Mouse (Mus musculus): ENCODE data around the gene Map4k2. TPM values are rescaled to one million over a fixed set of nuclear protein-coding genes. Genes with fewer than 3 reads are reported as not detected.

The Map4k2 gene
- polyA plus RNA-seq, 1 experiment from 2014 or later, result 4.3 TPM

DNA sequence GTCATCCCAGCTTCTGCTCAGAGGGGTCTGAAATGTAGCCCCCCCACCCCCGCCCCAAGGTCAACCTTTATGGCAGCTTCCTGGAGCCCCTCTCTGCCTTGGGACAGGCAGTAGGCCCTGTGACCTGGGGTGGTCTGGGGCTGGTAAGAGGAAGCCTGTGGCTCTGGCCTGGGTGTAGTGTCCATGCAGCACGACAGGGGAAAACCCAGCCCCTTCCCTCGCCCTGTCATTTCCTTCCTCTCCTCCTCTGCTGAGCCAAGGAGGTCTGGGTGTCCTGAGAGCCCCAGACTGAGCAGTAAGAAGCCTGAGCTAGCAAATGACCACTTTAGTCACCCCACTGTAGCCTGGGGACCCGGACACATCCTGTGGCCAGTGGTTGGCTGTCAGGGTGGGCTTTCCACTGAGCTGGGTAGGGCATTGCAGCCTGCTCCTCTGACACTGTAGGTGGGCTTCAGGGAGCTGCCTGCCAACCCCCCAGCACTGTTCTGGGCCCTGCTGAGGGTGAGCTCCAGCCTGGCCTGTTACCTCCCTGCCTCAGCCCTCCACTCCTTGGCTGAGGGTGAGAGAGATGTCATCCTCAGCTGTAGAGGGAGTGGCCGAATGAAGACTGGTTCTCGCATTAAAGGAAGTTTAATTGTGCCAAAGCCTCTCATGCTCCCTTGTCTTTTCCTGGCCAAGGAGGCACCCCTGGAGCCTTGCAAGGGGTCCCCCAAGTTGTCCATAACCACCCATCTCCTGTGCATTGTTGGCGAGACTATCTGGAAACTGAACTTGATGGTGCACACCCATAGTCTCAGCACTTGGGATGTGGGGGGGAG is 41.3 kb upstream of the Map4k2 start:
- H3K4me1 ChIP-seq (replicated peaks; ENCODE audit: control insufficient read depth, insufficient read depth, low read length), result no peaks in the 10 kb centered on the region; the same call in 1 of the 2 replicates
- H3K9ac ChIP-seq (ENCODE audit: low read depth, low read length), result no peak overlapping the region
- no peaks in the 10 kb centered on the region for H3K9me3 ChIP-seq (ENCODE audit: control insufficient read depth)
- no peaks in the 10 kb centered on the region for H3K27me3 ChIP-seq (replicated peaks; ENCODE audit: control insufficient read depth, insufficient read depth, low read length)
- peak overlapping the region; percentile 52 for H3K27ac ChIP-seq (ENCODE audit: low read depth, low read length)
- H3K4me2 ChIP-seq (replicated peaks; ENCODE audit: low read depth), result no peak overlapping the region
- H3K4me3 ChIP-seq (ENCODE audit: low read depth, low read length), result no peak overlapping the region
- ATAC-seq, result no peak
- H3K36me3 ChIP-seq (ENCODE audit: control insufficient read depth, insufficient read depth), result peaks cover 54% of the 10 kb centered on the region
- no peak for TF ChIP-seq CTCF (IDR thresholded peaks at IDR 0.05; ENCODE audit: low read depth)
- 78% methylated on average over 7 of the region's 7 CpGs for WGBS

DNA sequence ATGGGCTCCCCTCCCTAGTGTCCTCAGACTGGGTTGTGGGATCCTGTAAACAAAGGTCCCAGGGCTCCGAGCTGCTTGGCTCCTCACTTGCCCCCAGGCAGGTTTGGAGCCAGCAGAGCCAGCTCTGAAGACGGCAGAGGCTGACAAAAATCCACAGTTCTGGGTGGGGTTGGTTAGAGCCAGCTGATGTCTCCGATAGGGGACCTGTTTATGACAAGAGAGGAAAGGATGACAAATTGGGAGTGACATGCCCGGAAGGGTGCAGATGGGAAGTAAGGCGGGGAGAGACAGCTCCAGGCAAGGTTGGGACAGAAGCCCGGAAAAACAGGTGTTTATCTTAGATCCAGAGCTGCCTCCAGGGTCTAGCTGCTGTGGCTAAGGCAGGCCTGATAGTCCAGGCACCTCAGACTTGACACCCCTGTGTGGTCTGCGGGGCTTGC is 40.5 kb upstream of the Map4k2 start:
- Histone ChIP-seq H3K27me3 (replicated peaks; ENCODE audit: control insufficient read depth, insufficient read depth, low read length) (no peaks in the 10 kb centered on the region), H3K36me3 (ENCODE audit: control insufficient read depth, insufficient read depth) (peaks cover 47% of the 10 kb centered on the region), H3K4me2 (replicated peaks; ENCODE audit: low read depth) (no peak overlapping the region), H3K4me1 (replicated peaks; ENCODE audit: control insufficient read depth, insufficient read depth, low read length) (no peaks in the 10 kb centered on the region), H3K4me3 (ENCODE audit: low read depth, low read length) (no peak overlapping the region), H3K9me3 (ENCODE audit: control insufficient read depth) (no peaks in the 10 kb centered on the region), H3K9ac (ENCODE audit: low read depth, low read length) (no peak overlapping the region), H3K27ac (ENCODE audit: low read depth, low read length) (no peak overlapping the region)
- 62% methylated on average over 7 of the region's 7 CpGs for WGBS
- no peak for TF ChIP-seq CTCF (IDR thresholded peaks at IDR 0.05; ENCODE audit: low read depth)
- no peak for ATAC-seq

DNA sequence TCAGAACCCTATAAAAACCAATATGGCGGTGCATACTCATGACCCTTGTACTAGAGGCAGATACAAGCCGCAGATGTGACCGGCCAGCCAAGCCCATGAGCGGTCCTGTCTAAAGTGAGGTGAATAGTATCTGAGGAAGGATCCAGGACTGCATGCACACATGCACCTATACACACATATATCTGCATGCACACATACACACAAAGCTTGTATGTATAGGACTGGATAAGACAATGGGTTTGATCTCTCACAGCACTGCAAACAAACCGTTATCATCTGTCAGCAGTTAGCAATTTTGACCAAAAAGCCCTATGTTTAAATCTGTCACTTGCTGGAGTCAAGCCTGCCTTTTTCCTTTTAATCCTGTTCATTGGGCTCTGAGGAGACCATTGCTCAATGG is 38.8 kb upstream of the Map4k2 start:
- Histone ChIP-seq H3K27me3 (replicated peaks; ENCODE audit: control insufficient read depth, insufficient read depth, low read length) (no peaks in the 10 kb centered on the region), H3K36me3 (ENCODE audit: control insufficient read depth, insufficient read depth) (peaks cover 31% of the 10 kb centered on the region), H3K9me3 (ENCODE audit: control insufficient read depth) (no peaks in the 10 kb centered on the region), H3K4me3 (ENCODE audit: low read depth, low read length) (no peak overlapping the region), H3K4me2 (replicated peaks; ENCODE audit: low read depth) (no peak overlapping the region), H3K4me1 (replicated peaks; ENCODE audit: control insufficient read depth, insufficient read depth, low read length) (0 out of 2 replicates have a peak, but pooled peaks cover 3% of the 10 kb centered on the region), H3K9ac (ENCODE audit: low read depth, low read length) (no peak overlapping the region), H3K27ac (ENCODE audit: low read depth, low read length) (no peak overlapping the region)
- ATAC-seq, result no peak
- TF ChIP-seq CTCF (IDR thresholded peaks at IDR 0.05; ENCODE audit: low read depth), result no peak
- 84% methylated on average over 5 of the region's 5 CpGs for WGBS

DNA sequence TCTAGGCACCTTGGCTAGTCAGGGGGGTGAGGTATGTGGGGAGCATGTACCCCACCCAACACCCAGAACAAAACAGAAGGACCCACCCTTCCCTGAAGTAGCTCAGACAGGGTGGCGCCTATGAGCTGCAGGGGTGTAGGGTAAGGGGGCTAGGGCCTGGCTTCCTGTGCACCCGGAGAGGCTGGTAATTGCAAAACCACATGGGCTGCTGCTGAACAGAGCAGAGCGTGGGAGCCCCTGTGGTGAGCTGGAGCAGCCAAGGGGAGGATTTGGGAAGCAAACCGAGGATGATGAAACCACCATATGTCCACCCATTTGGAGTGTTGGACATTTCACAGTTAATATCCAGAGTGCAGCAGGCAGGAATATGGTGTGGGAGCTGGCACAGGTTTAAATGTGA is 38.4 kb upstream of the Map4k2 start:
- Histone ChIP-seq H3K4me3 (ENCODE audit: low read depth, low read length) (no peak overlapping the region), H3K9me3 (ENCODE audit: control insufficient read depth) (no peaks in the 10 kb centered on the region), H3K4me2 (replicated peaks; ENCODE audit: low read depth) (no peak overlapping the region), H3K27ac (ENCODE audit: low read depth, low read length) (no peak overlapping the region), H3K36me3 (ENCODE audit: control insufficient read depth, insufficient read depth) (peaks cover 27% of the 10 kb centered on the region), H3K4me1 (replicated peaks; ENCODE audit: control insufficient read depth, insufficient read depth, low read length) (0 out of 2 replicates have a peak, but pooled peaks cover 3% of the 10 kb centered on the region), H3K9ac (ENCODE audit: low read depth, low read length) (no peak overlapping the region), H3K27me3 (replicated peaks; ENCODE audit: control insufficient read depth, insufficient read depth, low read length) (no peaks in the 10 kb centered on the region)
- no peak for TF ChIP-seq CTCF (IDR thresholded peaks at IDR 0.05; ENCODE audit: low read depth)
- no peak for ATAC-seq
- WGBS, result 58% methylated on average over 4 of the region's 4 CpGs

DNA sequence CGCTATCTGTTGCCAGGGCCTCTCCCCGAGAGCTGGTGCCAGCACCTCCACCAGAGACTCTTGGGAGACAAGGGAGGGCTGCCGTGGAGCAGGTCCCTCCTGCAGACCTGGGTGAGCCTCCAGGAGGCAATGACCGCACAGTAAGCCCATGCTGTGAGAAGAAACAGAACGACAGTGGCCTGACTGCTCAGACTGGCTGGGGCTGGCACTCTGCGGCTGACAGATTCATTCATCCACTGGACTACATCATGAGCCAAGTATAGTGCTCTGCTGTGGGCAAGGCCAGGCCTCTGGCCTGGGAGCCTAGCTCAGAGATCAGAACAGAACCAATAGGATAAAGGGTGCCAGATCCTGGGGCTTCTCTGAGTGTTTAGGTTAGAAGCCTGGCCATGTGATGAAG is 37.1 kb upstream of the Map4k2 start:
- Histone ChIP-seq H3K4me3 (ENCODE audit: low read depth, low read length) (no peak overlapping the region), H3K27ac (ENCODE audit: low read depth, low read length) (no peak overlapping the region), H3K27me3 (replicated peaks; ENCODE audit: control insufficient read depth, insufficient read depth, low read length) (no peaks in the 10 kb centered on the region), H3K9ac (ENCODE audit: low read depth, low read length) (no peak overlapping the region), H3K4me1 (replicated peaks; ENCODE audit: control insufficient read depth, insufficient read depth, low read length) (peaks cover 3% of the 10 kb centered on the region; the same call in 1 of the 2 replicates), H3K36me3 (ENCODE audit: control insufficient read depth, insufficient read depth) (peaks cover 14% of the 10 kb centered on the region), H3K9me3 (ENCODE audit: control insufficient read depth) (no peaks in the 10 kb centered on the region), H3K4me2 (replicated peaks; ENCODE audit: low read depth) (no peak overlapping the region)
- ATAC-seq, result no peak
- TF ChIP-seq CTCF (IDR thresholded peaks at IDR 0.05; ENCODE audit: low read depth), result no peak
- 72% methylated on average over 6 of the region's 6 CpGs for WGBS

DNA sequence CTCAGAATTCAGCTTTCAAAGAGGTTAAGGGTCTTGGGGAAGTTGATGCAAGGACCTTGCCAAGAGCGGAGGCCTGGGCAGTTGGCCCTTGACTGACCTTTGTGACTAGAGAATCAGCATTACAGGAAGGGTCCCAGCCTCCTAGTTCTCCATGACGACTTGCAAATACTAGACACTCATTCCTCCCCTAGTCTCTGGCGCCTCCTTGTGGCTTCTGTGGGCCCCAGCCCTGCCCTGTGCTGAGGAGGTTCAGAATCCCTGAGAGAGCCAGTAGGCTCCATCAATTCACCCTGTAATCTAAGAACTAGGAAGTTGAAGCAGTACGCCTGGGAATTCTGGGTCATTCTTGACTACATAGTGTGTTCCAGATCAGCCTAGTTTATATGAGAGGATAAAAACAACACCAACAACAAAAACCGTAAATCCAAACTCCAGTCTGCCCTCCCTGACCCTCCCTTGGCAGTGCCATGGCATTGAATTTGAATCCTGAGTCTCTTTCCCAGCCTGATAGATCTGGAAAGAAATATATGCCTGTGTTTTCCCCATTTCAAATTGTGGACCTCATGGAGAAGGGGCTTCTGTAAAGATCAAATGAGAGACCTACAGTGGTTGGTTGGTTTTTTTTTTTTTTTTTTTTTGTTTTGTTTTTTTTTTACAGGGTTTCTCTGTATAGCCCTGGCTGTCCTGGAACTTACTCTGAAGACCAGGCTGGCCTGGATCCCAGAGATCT is 36.0 kb upstream of the Map4k2 start:
- Histone ChIP-seq H3K27ac (ENCODE audit: low read depth, low read length) (0 out of 2 replicates have a peak overlapping the region, but pooled peaks have one; percentile 50), H3K4me3 (ENCODE audit: low read depth, low read length) (no peak overlapping the region), H3K4me1 (replicated peaks; ENCODE audit: control insufficient read depth, insufficient read depth, low read length) (peaks cover 3% of the 10 kb centered on the region; the same call in 1 of the 2 replicates), H3K4me2 (replicated peaks; ENCODE audit: low read depth) (no peak overlapping the region), H3K27me3 (replicated peaks; ENCODE audit: control insufficient read depth, insufficient read depth, low read length) (no peaks in the 10 kb centered on the region), H3K9ac (ENCODE audit: low read depth, low read length) (no peak overlapping the region), H3K9me3 (ENCODE audit: control insufficient read depth) (no peaks in the 10 kb centered on the region), H3K36me3 (ENCODE audit: control insufficient read depth, insufficient read depth) (peaks cover 8% of the 10 kb centered on the region)
- TF ChIP-seq CTCF (IDR thresholded peaks at IDR 0.05; ENCODE audit: low read depth), result peak; percentile 100
- 13% methylated on average over 5 of the region's 5 CpGs for WGBS
- ATAC-seq, result peak; percentile 54
